Mouse (Mus musculus) cerebellum, adult 2 months (tissue): ENCODE measurements around the gene Gm43518. TPM values are rescaled to one million over a fixed set of nuclear protein-coding genes. Genes with fewer than 3 reads are reported as not detected.

Experiments
- DNase-seq, 2 experiments: peaks; one replicate each; pipeline ENCODE4 v3.0.0; 2021
- H3K27ac ChIP-seq: fragments of 200-500 bp; 2 replicates; pipeline ENCODE4 v1.5.1; 2012; ENCODE audit warnings: low read length, control low read depth, inconsistent platforms; ENCODE audit not compliant: insufficient read depth
- H3K27me3 ChIP-seq: fragments of 200-500 bp; 2 replicates; pipeline ENCODE4 v1.6.1; 2012; ENCODE audit warnings: inconsistent platforms, mild to moderate bottlenecking, low read length, moderate library complexity; ENCODE audit not compliant: control insufficient read depth, insufficient read depth
- H3K4me1 ChIP-seq: fragments of 200-500 bp; 2 replicates; pipeline ENCODE4 v1.6.1; 2011; ENCODE audit warnings: low read length; ENCODE audit not compliant: control insufficient read depth, insufficient read depth
- H3K4me3 ChIP-seq: fragments of 200-500 bp; replicated peaks from 2 replicates; pipeline ENCODE3; 2011; ENCODE audit warnings: mild to moderate bottlenecking, low read depth, low read length, control low read depth; ENCODE audit not compliant: insufficient read depth
- CTCF ChIP-seq: fragments of 200-500 bp; IDR thresholded peaks from 2 replicates; pipeline ENCODE4 v1.5.1; 2011; ENCODE audit warnings: low read depth, mild to moderate bottlenecking, control low read depth, low read length, moderate library complexity, borderline replicate concordance; ENCODE audit not compliant: insufficient read depth
- POLR2A ChIP-seq: fragments of 200-500 bp; IDR thresholded peaks from 2 replicates; pipeline ENCODE4 v1.6.1; 2011; ENCODE audit warnings: low read length, control low read depth, borderline replicate concordance; ENCODE audit not compliant: insufficient read depth
- WGBS: fragments of 180-500 bp; shearing (Covaris S2); methylation state at CpG from one replicate; pipeline ENCODE4 v1.1.7; 2018; 5-methylcytosine and 5-hydroxymethylcytosine counted together
- polyA plus RNA-seq: library from polyadenylated mRNA; depleted of rRNA; stranded (reverse); fragments of >200 nt; gene quantifications from 2 replicates; pipeline ENCODE4 v1.2.3, GENCODE M21; 2012

Gm43518 gene
- polyA plus RNA-seq, 1 experiment, result 0.67 TPM

- no peak for DNase-seq
- H3K4me1 ChIP-seq, result no peaks in the 10 kb centered on the region
- 90% methylated on average over 5 of the region's 5 CpGs for WGBS
- H3K27ac ChIP-seq, result no peak overlapping the region
- H3K4me3 ChIP-seq, result no peak overlapping the region
- no peaks in the 10 kb centered on the region for H3K27me3 ChIP-seq
- TF ChIP-seq CTCF (no peak), POLR2A (no peak)
Measured at GRCm38 (mm10) chr5:123935931-123936330, 8.7 kb downstream of the Gm43518 start.

DNA sequence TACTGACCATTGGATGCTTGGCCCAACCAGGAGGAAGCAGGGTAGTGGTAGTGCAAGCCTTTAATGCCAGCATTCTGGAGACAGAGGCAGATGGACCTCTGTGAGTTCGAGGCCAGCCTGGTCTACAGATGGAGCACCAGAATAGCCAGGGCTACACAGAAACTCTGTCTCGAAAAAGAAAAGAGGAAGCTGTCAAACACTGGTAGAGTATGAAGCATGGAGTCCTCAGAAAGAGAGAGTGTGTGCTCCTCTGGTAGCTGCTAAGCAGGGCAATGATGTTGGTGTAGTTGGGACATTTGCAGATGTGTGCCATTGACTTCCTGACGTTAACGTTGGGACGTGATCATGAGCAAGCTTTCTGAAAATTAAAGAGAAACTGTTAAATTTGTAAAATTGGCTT lies 11.3 kb downstream of the Gm43518 start:
- H3K4me1 ChIP-seq, result no peaks in the 10 kb centered on the region
- no peak overlapping the region for H3K27ac ChIP-seq
- H3K4me3 ChIP-seq, result no peak overlapping the region
- no peaks in the 10 kb centered on the region for H3K27me3 ChIP-seq
- WGBS, result 86% methylated on average over 5 of the region's 5 CpGs
- no peak for DNase-seq
- TF ChIP-seq CTCF, result no peak
- TF ChIP-seq POLR2A, result no peak

- WGBS, result 74% methylated on average over 4 of the region's 4 CpGs
- TF ChIP-seq CTCF, result no peak
- TF ChIP-seq POLR2A, result no peak
- H3K4me1 ChIP-seq, result no peaks in the 10 kb centered on the region
- H3K27me3 ChIP-seq, result no peaks in the 10 kb centered on the region
- H3K27ac ChIP-seq, result no peak overlapping the region
- no peak overlapping the region for H3K4me3 ChIP-seq
- DNase-seq, result no peak
Measured at GRCm38 (mm10) chr5:123946546-123946945, 19.3 kb downstream of the Gm43518 start.

DNA sequence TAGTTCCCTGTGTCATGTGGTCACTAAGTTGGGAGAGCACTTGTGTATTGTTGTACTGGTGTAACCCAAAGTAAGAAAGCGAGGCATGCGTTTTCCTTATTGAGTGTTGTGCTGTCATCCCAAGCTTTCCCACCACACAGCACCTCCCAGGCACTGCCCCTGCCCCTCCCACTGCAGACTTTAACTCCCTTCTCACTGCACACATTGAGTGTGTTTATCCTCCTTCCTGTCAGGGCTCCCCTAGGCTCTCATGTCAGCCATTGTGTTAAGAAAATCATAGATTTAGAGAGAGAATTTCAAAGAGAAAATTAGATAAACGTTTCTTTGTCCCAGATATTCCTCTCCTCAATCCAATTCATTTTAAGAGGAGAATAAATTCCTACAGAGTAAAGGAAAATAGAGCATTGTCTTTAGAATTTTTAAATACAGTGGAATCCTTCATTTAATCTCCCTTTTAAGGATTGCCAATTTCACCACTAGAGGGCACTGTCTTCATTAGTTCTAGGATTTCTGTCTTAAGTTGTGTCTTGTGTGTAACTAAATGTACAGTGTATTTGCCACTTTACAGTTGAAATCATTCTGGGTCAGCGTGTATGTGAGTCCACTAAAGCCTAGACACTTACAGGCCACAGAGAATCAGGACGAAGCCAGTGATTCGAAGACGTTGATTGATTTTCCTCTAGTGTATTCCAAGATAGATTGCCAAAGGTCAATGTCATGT lies 20.0 kb downstream of the Gm43518 start:
- Histone ChIP-seq H3K27me3 (no peaks in the 10 kb centered on the region), H3K4me3 (no peak overlapping the region), H3K27ac (no peak overlapping the region), H3K4me1 (no peaks in the 10 kb centered on the region)
- DNase-seq, result peak; percentile 22 to 52
- WGBS, result 48% methylated on average over 7 of the region's 7 CpGs
- TF ChIP-seq CTCF (peak; percentile 43; the same call in 1 of the 2 replicates), POLR2A (no peak)

- H3K4me3 ChIP-seq, result no peak overlapping the region
- no peaks in the 10 kb centered on the region for H3K27me3 ChIP-seq
- no peak overlapping the region for H3K27ac ChIP-seq
- TF ChIP-seq POLR2A, result no peak
- no peak for TF ChIP-seq CTCF
- no peak for DNase-seq
- WGBS, result 40% methylated on average over 5 of the region's 5 CpGs
- H3K4me1 ChIP-seq, result no peaks in the 10 kb centered on the region
Measured at GRCm38 (mm10) chr5:123952365-123953045, 25.3 kb downstream of the Gm43518 start.

DNA sequence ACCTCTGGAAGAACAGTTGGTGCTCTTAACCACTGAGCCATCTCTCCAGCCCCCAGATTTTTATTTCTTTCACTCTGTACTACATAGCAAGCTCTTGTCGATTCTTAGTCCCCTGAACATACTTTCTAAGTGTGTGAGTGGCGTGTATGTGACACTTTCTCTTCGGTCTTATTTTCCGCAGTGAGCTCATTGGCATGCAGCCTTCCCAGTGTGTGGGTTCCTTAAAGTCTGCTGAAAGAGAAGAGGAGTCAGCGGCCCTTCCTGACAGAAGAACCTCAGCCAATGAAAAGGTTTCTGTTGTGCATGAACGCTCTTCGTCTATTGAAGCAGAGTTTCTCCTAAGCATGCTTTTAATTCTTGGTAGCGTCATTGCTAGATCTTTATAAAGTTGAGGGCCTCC lies 30.0 kb downstream of the Gm43518 start:
- DNase-seq, result no peak
- no peak for TF ChIP-seq CTCF
- no peak for TF ChIP-seq POLR2A
- Histone ChIP-seq H3K27me3 (no peaks in the 10 kb centered on the region), H3K4me3 (no peak overlapping the region), H3K4me1 (no peaks in the 10 kb centered on the region), H3K27ac (no peak overlapping the region)
- WGBS, result 75% methylated on average over 8 of the region's 8 CpGs

DNA sequence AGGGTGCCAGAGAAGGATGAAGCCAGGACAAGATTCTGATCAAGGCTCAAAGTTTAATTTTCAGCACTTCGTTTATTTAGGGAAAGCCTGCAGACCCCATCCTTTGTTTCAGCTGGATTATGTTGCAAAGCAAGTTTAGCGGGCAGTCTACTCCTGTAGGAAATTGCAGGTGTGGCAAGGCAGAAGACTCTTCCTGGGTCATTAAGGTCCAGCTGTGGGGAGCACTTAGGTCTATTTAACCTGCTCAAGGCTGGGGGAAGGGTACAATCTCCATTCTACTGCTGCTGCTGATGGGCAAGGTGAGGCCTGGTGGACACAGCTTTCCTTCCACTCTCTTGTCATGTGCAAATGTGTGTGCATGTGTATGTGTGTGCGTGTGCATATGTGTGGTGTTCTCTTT lies 31.8 kb downstream of the Gm43518 start:
- Histone ChIP-seq H3K27me3 (no peaks in the 10 kb centered on the region), H3K27ac (no peak overlapping the region), H3K4me3 (no peak overlapping the region), H3K4me1 (no peaks in the 10 kb centered on the region)
- TF ChIP-seq CTCF, result no peak
- no peak for TF ChIP-seq POLR2A
- WGBS, result 90% methylated on average over 3 of the region's 3 CpGs
- DNase-seq, result no peak

DNA sequence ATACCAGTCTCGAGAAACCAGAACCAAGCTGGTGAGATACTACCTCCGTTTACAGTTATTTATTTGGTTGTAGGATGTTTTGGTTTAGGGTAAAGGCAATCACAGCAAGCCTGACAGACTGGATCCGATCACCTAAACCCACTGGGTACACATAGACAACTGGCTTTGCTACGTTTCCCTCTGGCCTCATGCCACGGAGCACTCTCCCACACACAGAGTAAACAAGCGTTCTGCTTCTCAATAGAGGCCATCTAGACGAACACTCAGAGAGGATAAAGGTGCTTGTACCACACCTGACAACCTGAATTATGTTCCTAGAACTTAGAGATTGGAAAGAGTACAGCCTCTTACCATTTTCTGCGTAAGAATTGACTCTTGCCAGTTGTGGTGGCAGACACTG lies 32.9 kb downstream of the Gm43518 start:
- no peaks in the 10 kb centered on the region for H3K4me1 ChIP-seq
- TF ChIP-seq POLR2A, result no peak
- TF ChIP-seq CTCF, result no peak
- H3K27ac ChIP-seq, result no peak overlapping the region
- H3K4me3 ChIP-seq, result no peak overlapping the region
- no peaks in the 10 kb centered on the region for H3K27me3 ChIP-seq
- 74% methylated on average over 8 of the region's 8 CpGs for WGBS
- no peak for DNase-seq
